Mouse (Mus musculus) lung, adult 2 months (tissue): ENCODE results near the gene Mfsd10. TPM values are rescaled to one million over a fixed set of nuclear protein-coding genes. Genes with fewer than 3 reads are reported as not detected.

ENCODE experiments used
- DNase-seq: peaks from one replicate; pipeline ENCODE4 v3.0.0; 2022
- H3K4me1 ChIP-seq: fragments of 200-500 bp; 2 replicates; pipeline ENCODE4 v1.6.1; 2011; ENCODE audit warnings: low read length; ENCODE audit not compliant: control insufficient read depth, insufficient read depth
- H3K4me3 ChIP-seq: fragments of 200-500 bp; replicated peaks from 2 replicates; pipeline ENCODE3; 2011; ENCODE audit warnings: low read depth, mild to moderate bottlenecking, control low read depth, low read length; ENCODE audit errors: extremely low read depth
- CTCF ChIP-seq: fragments of 200-500 bp; IDR thresholded peaks from 2 replicates; pipeline ENCODE4 v1.5.1; 2011; ENCODE audit warnings: mild to moderate bottlenecking, low read length, control low read depth; ENCODE audit not compliant: insufficient read depth
- POLR2A ChIP-seq: fragments of 200-500 bp; IDR thresholded peaks from 2 replicates; pipeline ENCODE4 v1.6.1; 2011; ENCODE audit warnings: low read depth, mild to moderate bottlenecking, control low read depth, low read length, borderline replicate concordance; ENCODE audit errors: extremely low read depth
- WGBS: fragments of 180-500 bp; shearing (Covaris S2); methylation state at CpG from one replicate; pipeline ENCODE4 v1.1.7; 2018; 5-methylcytosine and 5-hydroxymethylcytosine counted together
- polyA plus RNA-seq: library from polyadenylated mRNA; depleted of rRNA; stranded (reverse); fragments of >200 nt; gene quantifications from 2 replicates; pipeline ENCODE4 v1.2.3, GENCODE M21; 2012; rRNA removed

The Mfsd10 gene
- polyA plus RNA-seq, 1 experiment = 127 TPM

- peaks cover 25% of the 10 kb centered on the region for H3K4me1 ChIP-seq
- H3K4me3 ChIP-seq = no peak overlapping the region
- 72% methylated on average over 5 of the region's 5 CpGs for WGBS
- no peak for TF ChIP-seq CTCF
- TF ChIP-seq POLR2A = no peak
- no peak for DNase-seq
Measured at GRCm38 (mm10) chr5:34585216-34585615, 51.8 kb downstream of the Mfsd10 start.

Other genes starting within 250 kb of the Mfsd10 start
- gene Tnip2, start 123.2 kb downstream of the Mfsd10 start, polyA plus RNA-seq = 30.1 and 33.6 TPM in 2 replicates
- 14.1 and 17.3 TPM in 2 replicates for gene Sh3bp2, start 111.4 kb downstream of the Mfsd10 start, polyA plus RNA-seq
- 188 and 231 TPM in 2 replicates for gene Add1, start 63.5 kb downstream of the Mfsd10 start, polyA plus RNA-seq
- 9.5 and 13.5 TPM in 2 replicates for gene Nop14, start 22.9 kb upstream of the Mfsd10 start, polyA plus RNA-seq
- gene Grk4, start 23.2 kb upstream of the Mfsd10 start, polyA plus RNA-seq = 1.6 and 2.2 TPM in 2 replicates
- 10.4 and 13.4 TPM in 2 replicates for gene Htt, start 124.5 kb upstream of the Mfsd10 start, polyA plus RNA-seq